Mouse (Mus musculus): ENCODE measurements around the gene Snrnp35. TPM values are rescaled to one million over a fixed set of nuclear protein-coding genes. Genes with fewer than 3 reads are reported as not detected.

Snrnp35 gene
- total and polyA plus RNA-seq, 2 experiments from 2014 or later, result 4.4 to 14.0 TPM

GRCm38 (mm10) chr5:124528791-124529190 lies 45.9 kb downstream of the Snrnp35 start:
- H3K4me1 ChIP-seq (ENCODE audit: control insufficient read depth, insufficient read depth), result peaks cover 28% of the 10 kb centered on the region
- WGBS, result 6% methylated on average over 9 of the region's 9 CpGs

GRCm38 (mm10) chr5:124529191-124529651 lies 46.3 kb downstream of the Snrnp35 start:
- Histone ChIP-seq H3K27ac (ENCODE audit: low read depth) (peak overlapping the region; percentile 94), H3K4me1 (ENCODE audit: control insufficient read depth, insufficient read depth) (peaks cover 28% of the 10 kb centered on the region), H3K27me3 (ENCODE audit: control insufficient read depth, insufficient read depth, low read length) (no peaks in the 10 kb centered on the region), H3K4me2 (ENCODE audit: low read depth, low read length) (peak overlapping the region; percentile 91), H3K9me3 (replicated peaks; ENCODE audit: control insufficient read depth, low read length) (no peaks in the 10 kb centered on the region), H3K9ac (replicated peaks; ENCODE audit: low read depth, low read length) (peak overlapping the region; percentile 79), H3K4me3 (ENCODE audit: low read depth, low read length) (peak overlapping the region; percentile 95), H3K36me3 (replicated peaks; ENCODE audit: control insufficient read depth, insufficient read depth, low read length) (peaks cover 6% of the 10 kb centered on the region; the same call in 1 of the 2 replicates)
- DNase-seq (ENCODE audit: low spot score) (no peak), ATAC-seq (ENCODE audit: insufficient read depth, low read depth) (0 out of 2 replicates have a peak, but pooled peaks have one; percentile 8)
- 20% methylated on average over 8 of the region's 8 CpGs for WGBS
- TF ChIP-seq EP300 (IDR thresholded peaks at IDR 0.05; ENCODE audit: low read depth) (no peak), CTCF (IDR thresholded peaks at IDR 0.05; ENCODE audit: low read depth) (no peak)

More at GRCm38 (mm10) chr5:124528791-124529190, 45.9 kb downstream of the Snrnp35 start:
- DNase-seq (ENCODE audit: low spot score), result peak; percentile 56
- no peaks in the 10 kb centered on the region for H3K27me3 ChIP-seq (ENCODE audit: control insufficient read depth, insufficient read depth, low read length)
- no peak for TF ChIP-seq EP300 (IDR thresholded peaks at IDR 0.05; ENCODE audit: low read depth)
- TF ChIP-seq CTCF (IDR thresholded peaks at IDR 0.05; ENCODE audit: low read depth), result no peak
- peak; percentile 35; the same call in 1 of the 2 replicates for ATAC-seq (ENCODE audit: insufficient read depth, low read depth)
- peak overlapping the region; percentile 94 for H3K27ac ChIP-seq (ENCODE audit: low read depth)
- peaks cover 6% of the 10 kb centered on the region; the same call in 1 of the 2 replicates for H3K36me3 ChIP-seq (replicated peaks; ENCODE audit: control insufficient read depth, insufficient read depth, low read length)
- H3K4me2 ChIP-seq (ENCODE audit: low read depth, low read length), result peak overlapping the region; percentile 91
- H3K4me3 ChIP-seq (ENCODE audit: low read depth, low read length), result peak overlapping the region; percentile 95
- H3K9ac ChIP-seq (replicated peaks; ENCODE audit: low read depth, low read length), result peak overlapping the region; percentile 79
- no peaks in the 10 kb centered on the region for H3K9me3 ChIP-seq (replicated peaks; ENCODE audit: control insufficient read depth, low read length)

- DNase-seq (ENCODE audit: low spot score) (no peak), ATAC-seq (ENCODE audit: insufficient read depth, low read depth) (no peak)
- peaks cover 28% of the 10 kb centered on the region for H3K4me1 ChIP-seq (ENCODE audit: control insufficient read depth, insufficient read depth)
- no peaks in the 10 kb centered on the region for H3K27me3 ChIP-seq (ENCODE audit: control insufficient read depth, insufficient read depth, low read length)
- peak overlapping the region; percentile 95 for H3K4me3 ChIP-seq (ENCODE audit: low read depth, low read length)
- peak overlapping the region; percentile 94 for H3K27ac ChIP-seq (ENCODE audit: low read depth)
- H3K36me3 ChIP-seq (replicated peaks; ENCODE audit: control insufficient read depth, insufficient read depth, low read length), result peaks cover 6% of the 10 kb centered on the region; the same call in 1 of the 2 replicates
- TF ChIP-seq EP300 (IDR thresholded peaks at IDR 0.05; ENCODE audit: low read depth) (no peak), CTCF (IDR thresholded peaks at IDR 0.05; ENCODE audit: low read depth) (no peak)
- peak overlapping the region; percentile 91 for H3K4me2 ChIP-seq (ENCODE audit: low read depth, low read length)
- 39% methylated on average over 8 of the region's 8 CpGs for WGBS
- H3K9ac ChIP-seq (replicated peaks; ENCODE audit: low read depth, low read length), result peak overlapping the region; percentile 79
- H3K9me3 ChIP-seq (replicated peaks; ENCODE audit: control insufficient read depth, low read length), result no peaks in the 10 kb centered on the region
Observed at GRCm38 (mm10) chr5:124529697-124530096, 46.8 kb downstream of the Snrnp35 start.

- H3K36me3 ChIP-seq (replicated peaks; ENCODE audit: control insufficient read depth, insufficient read depth, low read length), result peaks cover 6% of the 10 kb centered on the region; the same call in 1 of the 2 replicates
- peak within 1 kb of the TSS; percentile 91 for H3K4me2 ChIP-seq (ENCODE audit: low read depth, low read length)
- WGBS, result 0% methylated on average over 89 of the region's 96 CpGs
- peak within 1 kb of the TSS; percentile 94 for H3K27ac ChIP-seq (ENCODE audit: low read depth)
- H3K9ac ChIP-seq (replicated peaks; ENCODE audit: low read depth, low read length), result peak within 1 kb of the TSS; percentile 79
- peak within 1 kb of the TSS; percentile 95 for H3K4me3 ChIP-seq (ENCODE audit: low read depth, low read length)
- no peaks in the 10 kb centered on the region for H3K27me3 ChIP-seq (ENCODE audit: control insufficient read depth, insufficient read depth, low read length)
- H3K9me3 ChIP-seq (replicated peaks; ENCODE audit: control insufficient read depth, low read length), result no peaks in the 10 kb centered on the region
- peaks cover 28% of the 10 kb centered on the region for H3K4me1 ChIP-seq (ENCODE audit: control insufficient read depth, insufficient read depth)
- DNase-seq (ENCODE audit: low spot score) (peak; percentile 72), ATAC-seq (ENCODE audit: insufficient read depth, low read depth) (peak; percentile 81)
- TF ChIP-seq CTCF (IDR thresholded peaks at IDR 0.05; ENCODE audit: low read depth) (no peak), EP300 (IDR thresholded peaks at IDR 0.05; ENCODE audit: low read depth) (no peak)
Observed at GRCm38 (mm10) chr5:124530655-124531582, 48.0 kb downstream of the Snrnp35 start, which contains the start of gene Rilpl1. Rilpl1 (minus strand) TSS chr5:124531391.

GRCm38 (mm10) chr5:124531583-124531930 lies 48.6 kb downstream of the Snrnp35 start:
- TF ChIP-seq EP300 (IDR thresholded peaks at IDR 0.05; ENCODE audit: low read depth), result no peak
- no peak for TF ChIP-seq CTCF (IDR thresholded peaks at IDR 0.05; ENCODE audit: low read depth)
- peak overlapping the region; percentile 95 for H3K4me3 ChIP-seq (ENCODE audit: low read depth, low read length)
- 14% methylated on average over 14 of the region's 14 CpGs for WGBS
- DNase-seq (ENCODE audit: low spot score) (no peak), ATAC-seq (ENCODE audit: insufficient read depth, low read depth) (no peak)
- H3K4me2 ChIP-seq (ENCODE audit: low read depth, low read length), result peak overlapping the region; percentile 91
- H3K9me3 ChIP-seq (replicated peaks; ENCODE audit: control insufficient read depth, low read length), result no peaks in the 10 kb centered on the region
- peaks cover 6% of the 10 kb centered on the region; the same call in 1 of the 2 replicates for H3K36me3 ChIP-seq (replicated peaks; ENCODE audit: control insufficient read depth, insufficient read depth, low read length)
- H3K9ac ChIP-seq (replicated peaks; ENCODE audit: low read depth, low read length), result peak overlapping the region; percentile 79
- peak overlapping the region; percentile 94 for H3K27ac ChIP-seq (ENCODE audit: low read depth)
- no peaks in the 10 kb centered on the region for H3K27me3 ChIP-seq (ENCODE audit: control insufficient read depth, insufficient read depth, low read length)
- H3K4me1 ChIP-seq (ENCODE audit: control insufficient read depth, insufficient read depth), result peaks cover 29% of the 10 kb centered on the region
